Mouse (Mus musculus) brown adipose tissue, adult 24 weeks (tissue): ENCODE data around the gene 4921511M17Rik. TPM values are rescaled to one million over a fixed set of nuclear protein-coding genes. Genes with fewer than 3 reads are reported as not detected.
"Not testable (repeated sequence)": the region's sequence is repeated elsewhere in the genome, so short reads cannot be mapped to it uniquely, and the experiment has no call there.

Experiments
- H3K27ac ChIP-seq: fragments of 200-500 bp; replicated peaks from 2 replicates; pipeline ENCODE4 v1.5.1; 2012; ENCODE audit warnings: low read depth, mild to moderate bottlenecking, low read length
- H3K4me1 ChIP-seq: fragments of 200-500 bp; 2 replicates; pipeline ENCODE4 v1.6.1; 2012; ENCODE audit warnings: low read length, mixed read lengths; ENCODE audit not compliant: control insufficient read depth, insufficient read depth, insufficient read length
- H3K4me3 ChIP-seq: fragments of 200-500 bp; 2 replicates; pipeline ENCODE4 v1.5.1; 2012; ENCODE audit warnings: low read depth, mild to moderate bottlenecking, low read length, moderate library complexity; ENCODE audit not compliant: insufficient read depth
- polyA plus RNA-seq: library from polyadenylated mRNA; stranded (reverse); fragments of >200 nt; gene quantifications from 2 replicates; pipeline ENCODE4 v1.2.4, GENCODE M21; 2012; ENCODE audit not compliant: missing spikeins, insufficient read depth, insufficient read length

Gene 4921511M17Rik
- polyA plus RNA-seq, result not detected in 2 replicates

- H3K27ac ChIP-seq, H3K4me1 ChIP-seq, H3K4me3 ChIP-seq: not testable (repeated sequence)
These were observed at the start of gene 4921511M17Rik for GRCm38 (mm10) chrX:154033727-154034126. 4921511M17Rik (minus strand) TSS chrX:154033827.

- H3K4me1 ChIP-seq, result not testable (repeated sequence)
These were observed 21.3 kb upstream of the 4921511M17Rik start, which contains the start of gene Gm10057 for GRCm38 (mm10) chrX:154054939-154055338. Gm10057 (minus strand) TSS chrX:154055039.

GRCm38 (mm10) chrX:154012540-154012939, 21.1 kb downstream of the 4921511M17Rik start, which contains the start of gene Samt1:
Samt1 (minus strand) TSS chrX:154012640.
- H3K4me1 ChIP-seq, H3K27ac ChIP-seq, H3K4me3 ChIP-seq: not testable (repeated sequence)

More at GRCm38 (mm10) chrX:154054939-154055338, 21.3 kb upstream of the 4921511M17Rik start, which contains the start of gene Gm10057:
- not testable (repeated sequence) for H3K4me3 ChIP-seq, H3K27ac ChIP-seq

GRCm38 (mm10) chrX:153976914-153977313, 56.7 kb downstream of the 4921511M17Rik start:
- not testable (repeated sequence) for H3K4me1 ChIP-seq, H3K4me3 ChIP-seq, H3K27ac ChIP-seq

- not testable (repeated sequence) for H3K4me1 ChIP-seq, H3K27ac ChIP-seq, H3K4me3 ChIP-seq
These were observed 57.2 kb downstream of the 4921511M17Rik start for GRCm38 (mm10) chrX:153976467-153976866.

- H3K4me3 ChIP-seq, result no peak overlapping the region
- H3K4me1 ChIP-seq, result no peaks in the 10 kb centered on the region
- no peak overlapping the region for H3K27ac ChIP-seq
These were observed 59.2 kb downstream of the 4921511M17Rik start for GRCm38 (mm10) chrX:153974450-153974849.

Other genes with a start within 250 kb of the 4921511M17Rik start
- gene Spin2c, start 201.6 kb downstream of the 4921511M17Rik start, polyA plus RNA-seq, result not detected in 2 replicates
- not detected in 2 replicates for gene Samt1, start 21.2 kb downstream of the 4921511M17Rik start, polyA plus RNA-seq
- not detected in 2 replicates for gene Gm10057, start 21.2 kb upstream of the 4921511M17Rik start, polyA plus RNA-seq
- gene Gm15140, start 86.9 kb upstream of the 4921511M17Rik start, polyA plus RNA-seq, result not detected in 2 replicates